Mouse (Mus musculus): ENCODE data around the gene 4933427I04Rik. TPM values are rescaled to one million over a fixed set of nuclear protein-coding genes. Genes with fewer than 3 reads are reported as not detected.
A peak's percentile ranks its signal among the peaks of the same experiment; 100 is the strongest.

4933427I04Rik gene
- polyA plus RNA-seq, 1 experiment from 2014 or later, result 0.20 TPM

DNA sequence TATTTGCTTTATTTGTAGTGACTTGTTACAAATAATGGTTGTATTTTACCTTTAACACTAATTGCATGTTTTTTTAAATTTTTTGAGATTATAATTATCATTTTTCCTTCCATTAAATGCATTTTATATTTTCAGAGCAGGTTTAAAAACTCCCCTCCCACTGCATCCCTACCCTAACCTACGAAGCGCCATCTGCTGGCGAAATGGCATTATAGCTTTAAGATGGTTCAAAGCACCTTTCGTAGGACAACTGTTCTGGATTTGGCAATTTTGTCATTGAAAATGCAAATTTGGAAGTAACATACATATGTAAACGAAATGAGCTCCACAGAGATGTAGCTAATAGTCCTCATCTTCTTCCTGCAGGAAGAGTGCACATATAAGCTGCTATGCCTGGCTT, 39.2 kb downstream of the 4933427I04Rik start:
- WGBS, result 10% methylated on average over 5 of the region's 5 CpGs

DNA sequence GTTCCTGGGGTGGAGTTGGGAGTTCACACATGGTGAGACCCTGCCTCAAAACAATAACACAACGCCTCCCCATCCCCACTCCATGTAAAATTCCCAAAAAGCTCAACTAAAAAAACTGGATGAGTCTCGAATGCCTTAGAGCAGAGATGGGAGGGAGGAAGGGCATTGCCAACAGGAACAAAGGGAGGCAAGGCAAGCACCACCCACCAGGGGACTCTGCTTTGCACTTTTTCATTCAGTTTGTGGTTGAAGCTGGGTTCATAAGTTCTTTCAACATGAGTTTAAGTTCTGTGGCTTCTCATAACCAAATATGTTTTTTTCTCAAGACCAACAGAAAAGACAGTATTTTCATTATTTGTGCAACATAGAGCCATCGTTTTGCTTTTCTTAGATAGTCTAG, 44.0 kb downstream of the 4933427I04Rik start:
- Histone ChIP-seq H3K4me2 (no peak overlapping the region), H3K9ac (no peak overlapping the region), H3K4me1 (replicated peaks) (peaks cover 26% of the 10 kb centered on the region), H3K27me3 (no peaks in the 10 kb centered on the region), H3K27ac (replicated peaks) (no peak overlapping the region), H3K4me3 (no peak overlapping the region), H3K9me3 (no peaks in the 10 kb centered on the region), H3K36me3 (no peaks in the 10 kb centered on the region)
- 72% methylated on average over 3 of the region's 3 CpGs for WGBS
- ATAC-seq (ENCODE audit: low read depth), result no peak

More for the DNA sequence above, 39.2 kb downstream of the 4933427I04Rik start:
- H3K4me2 ChIP-seq, result no peak overlapping the region
- H3K27ac ChIP-seq (replicated peaks), result no peak overlapping the region
- H3K9me3 ChIP-seq, result no peaks in the 10 kb centered on the region
- H3K9ac ChIP-seq, result no peak overlapping the region
- no peaks in the 10 kb centered on the region for H3K36me3 ChIP-seq
- ATAC-seq (ENCODE audit: low read depth), result no peak
- peaks cover 1% of the 10 kb centered on the region; the same call in 1 of the 2 replicates for H3K4me1 ChIP-seq (replicated peaks)
- H3K4me3 ChIP-seq, result no peak overlapping the region
- H3K27me3 ChIP-seq, result no peaks in the 10 kb centered on the region

GRCm38 (mm10) chr4:123904333-123905125, 45.0 kb downstream of the 4933427I04Rik start, which contains the start of gene Mycbp:
Gene Mycbp (plus strand): TSS chr4:123904832.
- Histone ChIP-seq H3K9me3 (no peaks in the 10 kb centered on the region), H3K4me3 (peak within 1 kb of the TSS; percentile 82), H3K27ac (replicated peaks) (peak within 1 kb of the TSS; percentile 79), H3K4me2 (peak within 1 kb of the TSS; percentile 79), H3K4me1 (replicated peaks) (peaks cover 26% of the 10 kb centered on the region), H3K9ac (peak within 1 kb of the TSS; percentile 86), H3K27me3 (no peaks in the 10 kb centered on the region), H3K36me3 (peaks cover 7% of the 10 kb centered on the region)
- WGBS, result 2% methylated on average over 45 of the region's 49 CpGs
- ATAC-seq (ENCODE audit: low read depth), result peak; percentile 100

DNA sequence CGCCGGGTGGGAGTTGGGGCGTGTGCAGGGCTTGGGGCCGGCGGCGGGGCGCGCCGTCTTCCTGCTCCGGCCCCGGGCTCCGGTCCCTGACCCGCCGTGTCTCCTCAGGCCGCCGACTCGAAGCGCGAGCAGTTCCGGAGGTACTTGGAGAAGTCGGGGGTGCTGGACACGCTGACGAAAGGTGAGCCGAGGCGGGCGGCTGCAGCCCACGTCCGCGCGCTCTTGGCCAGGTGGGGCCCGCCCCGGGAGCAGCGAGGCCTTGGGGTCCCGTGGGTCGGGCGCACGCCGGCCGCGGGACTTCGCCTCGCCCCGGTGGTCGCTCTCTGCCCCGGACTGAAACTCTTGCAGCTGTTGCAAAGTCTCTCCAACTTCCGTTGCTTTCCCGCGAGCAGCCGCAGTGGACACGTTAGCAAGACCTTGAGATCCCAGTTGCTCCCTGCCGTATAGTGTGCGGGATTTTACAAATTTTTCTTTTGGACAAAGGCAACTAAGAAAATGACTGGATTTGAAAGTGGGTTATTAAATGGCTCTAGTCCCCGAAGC, 45.7 kb downstream of the 4933427I04Rik start:
- peak overlapping the region; percentile 86 for H3K9ac ChIP-seq
- H3K27ac ChIP-seq (replicated peaks), result peak overlapping the region; percentile 79
- H3K4me1 ChIP-seq (replicated peaks), result peaks cover 26% of the 10 kb centered on the region
- under 1% methylated on average over 44 of the region's 53 CpGs for WGBS
- H3K9me3 ChIP-seq, result no peaks in the 10 kb centered on the region
- ATAC-seq (ENCODE audit: low read depth), result no peak; the same call in 1 of the 2 replicates
- H3K36me3 ChIP-seq, result peaks cover 14% of the 10 kb centered on the region
- H3K4me2 ChIP-seq, result peak overlapping the region; percentile 79
- H3K27me3 ChIP-seq, result no peaks in the 10 kb centered on the region
- peak overlapping the region; percentile 82 for H3K4me3 ChIP-seq

- ATAC-seq (ENCODE audit: low read depth), result no peak
- WGBS, result 92% methylated on average over 4 of the region's 4 CpGs
- H3K4me2 ChIP-seq, result no peak overlapping the region
Observed at GRCm38 (mm10) chr4:123911503-123911902, 52.0 kb downstream of the 4933427I04Rik start.

GRCm38 (mm10) chr4:123912431-123912830, 53.0 kb downstream of the 4933427I04Rik start:
- H3K9ac ChIP-seq, result no peak overlapping the region
- no peak overlapping the region for H3K4me2 ChIP-seq
- H3K4me1 ChIP-seq (replicated peaks), result peaks cover 10% of the 10 kb centered on the region
- H3K36me3 ChIP-seq, result peaks cover 40% of the 10 kb centered on the region
- no peaks in the 10 kb centered on the region for H3K9me3 ChIP-seq
- ATAC-seq (ENCODE audit: low read depth), result no peak
- 71% methylated on average over 2 of the region's 2 CpGs for WGBS
- no peaks in the 10 kb centered on the region for H3K27me3 ChIP-seq
- H3K27ac ChIP-seq (replicated peaks), result no peak overlapping the region
- H3K4me3 ChIP-seq, result no peak overlapping the region

More at GRCm38 (mm10) chr4:123911503-123911902, 52.0 kb downstream of the 4933427I04Rik start:
- Histone ChIP-seq H3K27me3 (no peaks in the 10 kb centered on the region), H3K36me3 (peaks cover 40% of the 10 kb centered on the region), H3K27ac (replicated peaks) (no peak overlapping the region), H3K4me1 (replicated peaks) (peaks cover 15% of the 10 kb centered on the region), H3K9ac (no peak overlapping the region), H3K9me3 (no peaks in the 10 kb centered on the region), H3K4me3 (no peak overlapping the region)

Other genes with a start within 250 kb of the 4933427I04Rik start
- 57.7 and 59.3 TPM in 2 replicates for gene Macf1, start 175.3 kb upstream of the 4933427I04Rik start, polyA plus RNA-seq (2015; fragmentation: Nextera tagmentation; extraction: Ambion mirVana)
- gene Ndufs5, start 141.5 kb upstream of the 4933427I04Rik start, polyA plus RNA-seq (2015; fragmentation: Nextera tagmentation; extraction: Ambion mirVana), result 469 and 474 TPM in 2 replicates
- 81.7 and 88.7 TPM in 2 replicates for gene Akirin1, start 109.3 kb upstream of the 4933427I04Rik start, polyA plus RNA-seq (2015; fragmentation: Nextera tagmentation; extraction: Ambion mirVana)
- 0.64 and 1.5 TPM in 2 replicates for gene Rhbdl2, start 71.8 kb upstream of the 4933427I04Rik start, polyA plus RNA-seq (2015; fragmentation: Nextera tagmentation; extraction: Ambion mirVana)
- 33.5 and 39.3 TPM in 2 replicates for gene Mycbp, start 45.2 kb downstream of the 4933427I04Rik start, polyA plus RNA-seq (2015; fragmentation: Nextera tagmentation; extraction: Ambion mirVana)
- 49.9 and 58.3 TPM in 2 replicates for gene Rragc, start 57.8 kb downstream of the 4933427I04Rik start, polyA plus RNA-seq (2015; fragmentation: Nextera tagmentation; extraction: Ambion mirVana)
- not detected in 2 replicates for gene 4930535I16Rik, start 58.3 kb downstream of the 4933427I04Rik start, polyA plus RNA-seq (2015; fragmentation: Nextera tagmentation; extraction: Ambion mirVana)

All from neural tube, embryonic 13.5 days (tissue).